Mouse (Mus musculus) neural tube, embryonic 14.5 days (tissue): ENCODE results near the gene Zfp583. TPM values are rescaled to one million over a fixed set of nuclear protein-coding genes. Genes with fewer than 3 reads are reported as not detected.
"Not testable (repeated sequence)": the region's sequence is repeated elsewhere in the genome, so short reads cannot be mapped to it uniquely, and the experiment has no call there.

Source experiments
- ATAC-seq: fragments of 200-750 bp; cut with Nextera tagmentation; 2 replicates; pipeline ENCODE4 v1.8.0; 2017; ENCODE audit warnings: low read depth, mild to moderate bottlenecking, moderate TSS enrichment, moderate library complexity
- H3K27ac ChIP-seq: fragments of 300-500 bp; sonication (generic); 2 replicates; pipeline ENCODE4 v1.5.1; 2014; ENCODE audit warnings: low read depth, mild to moderate bottlenecking, control low read depth, low read length, moderate library complexity, mixed read lengths
- H3K27me3 ChIP-seq: fragments of 300-500 bp; sonication (generic); 2 replicates; pipeline ENCODE4 v1.6.1; 2014; ENCODE audit warnings: low read length; ENCODE audit not compliant: control insufficient read depth, insufficient read depth
- H3K36me3 ChIP-seq: fragments of 300-500 bp; sonication (generic); 2 replicates; pipeline ENCODE4 v1.6.1; 2014; ENCODE audit warnings: low read length, mixed read lengths; ENCODE audit not compliant: control insufficient read depth, insufficient read depth
- H3K4me1 ChIP-seq: fragments of 300-500 bp; sonication (generic); 2 replicates; pipeline ENCODE4 v1.6.1; 2014; ENCODE audit warnings: low read length; ENCODE audit not compliant: control insufficient read depth, insufficient read depth
- H3K4me2 ChIP-seq: fragments of 300-500 bp; sonication (generic); 2 replicates; pipeline ENCODE4 v1.6.1; 2014; ENCODE audit warnings: mild to moderate bottlenecking, low read depth, low read length, control low read depth
- H3K4me3 ChIP-seq: fragments of 300-500 bp; sonication (generic); 2 replicates; pipeline ENCODE4 v1.5.1; 2014; ENCODE audit warnings: low read depth, low read length, control low read depth, mixed read lengths
- H3K9ac ChIP-seq: fragments of 300-500 bp; sonication (generic); replicated peaks from 2 replicates; pipeline ENCODE4 v1.6.1; 2014; ENCODE audit warnings: low read depth, mild to moderate bottlenecking, control low read depth, low read length, mixed read lengths
- H3K9me3 ChIP-seq: fragments of 300-500 bp; sonication (generic); 2 replicates; pipeline ENCODE4 v1.6.1; 2016; ENCODE audit warnings: low read length; ENCODE audit not compliant: control insufficient read depth
- WGBS: fragments of 180-500 bp; shearing (Covaris S2); extraction: QIAGEN DNeasy Blood & Tissue Kit; methylation state at CpG from one replicate; pipeline ENCODE4 v1.1.7; 2014; 5-methylcytosine and 5-hydroxymethylcytosine counted together
- polyA plus RNA-seq: library from polyadenylated mRNA; unstranded; fragments of >200 nt; fragmentation: Nextera tagmentation; extraction: Ambion mirVana; gene quantifications from 2 replicates; pipeline ENCODE4 v1.2.1, GENCODE M21; 2014

Zfp583 gene
- polyA plus RNA-seq: 15.6 and 17.0 TPM in 2 replicates

- Histone ChIP-seq H3K4me3 (peak within 1 kb of the TSS; percentile 58), H3K36me3 (peaks cover 4% of the 10 kb centered on the region; the same call in 1 of the 2 replicates), H3K4me1 (peaks cover 7% of the 10 kb centered on the region), H3K9me3 (no peaks in the 10 kb centered on the region), H3K9ac (peak within 1 kb of the TSS; percentile 82), H3K4me2 (peak within 1 kb of the TSS; percentile 48), H3K27ac (peak within 1 kb of the TSS; percentile 87), H3K27me3 (no peaks in the 10 kb centered on the region)
- WGBS: 5% methylated on average over 31 of the region's 31 CpGs
- ATAC-seq: peak; percentile 94
These were observed at the start of gene Zfp583 for GRCm38 (mm10) chr7:6331233-6331956. Gene Zfp583 (minus strand): TSS chr7:6331285.

- H3K27ac ChIP-seq: no peak overlapping the region
- H3K9me3 ChIP-seq: no peaks in the 10 kb centered on the region
These were observed 47.4 kb upstream of the Zfp583 start for GRCm38 (mm10) chr7:6378441-6378840.

GRCm38 (mm10) chr7:6372993-6373392, 41.9 kb upstream of the Zfp583 start:
- no peak overlapping the region for H3K4me2 ChIP-seq

More at GRCm38 (mm10) chr7:6378441-6378840, 47.4 kb upstream of the Zfp583 start:
- WGBS: 86% methylated on average over 8 of the region's 8 CpGs
- no peak overlapping the region for H3K4me3 ChIP-seq
- H3K36me3 ChIP-seq: no peaks in the 10 kb centered on the region
- H3K9ac ChIP-seq: no peak overlapping the region
- ATAC-seq: no peak
- H3K4me2 ChIP-seq: no peak overlapping the region
- no peaks in the 10 kb centered on the region; the same call in 1 of the 2 replicates for H3K4me1 ChIP-seq
- no peaks in the 10 kb centered on the region for H3K27me3 ChIP-seq

GRCm38 (mm10) chr7:6369460-6369859, 38.4 kb upstream of the Zfp583 start:
- H3K4me2 ChIP-seq: no peak overlapping the region
- WGBS: 94% methylated on average over 3 of the region's 3 CpGs

More at GRCm38 (mm10) chr7:6372993-6373392, 41.9 kb upstream of the Zfp583 start:
- H3K27ac ChIP-seq: no peak overlapping the region
- H3K4me1 ChIP-seq: no peaks in the 10 kb centered on the region
- H3K27me3 ChIP-seq: no peaks in the 10 kb centered on the region
- no peaks in the 10 kb centered on the region for H3K36me3 ChIP-seq
- no peaks in the 10 kb centered on the region for H3K9me3 ChIP-seq
- no peak for ATAC-seq
- no peak overlapping the region for H3K4me3 ChIP-seq
- 91% methylated on average over 3 of the region's 3 CpGs for WGBS
- H3K9ac ChIP-seq: no peak overlapping the region

GRCm38 (mm10) chr7:6368146-6368545, 37.1 kb upstream of the Zfp583 start:
- not testable (repeated sequence) for H3K9me3 ChIP-seq, H3K27ac ChIP-seq, H3K36me3 ChIP-seq, H3K27me3 ChIP-seq, H3K4me1 ChIP-seq, ATAC-seq, H3K9ac ChIP-seq, H3K4me3 ChIP-seq, H3K4me2 ChIP-seq
- WGBS: 86% methylated on average over 5 of the region's 5 CpGs

More at GRCm38 (mm10) chr7:6369460-6369859, 38.4 kb upstream of the Zfp583 start:
- H3K36me3 ChIP-seq: no peaks in the 10 kb centered on the region
- no peak for ATAC-seq
- no peaks in the 10 kb centered on the region for H3K4me1 ChIP-seq
- no peak overlapping the region for H3K4me3 ChIP-seq
- H3K9ac ChIP-seq: no peak overlapping the region
- no peaks in the 10 kb centered on the region for H3K9me3 ChIP-seq
- H3K27me3 ChIP-seq: no peaks in the 10 kb centered on the region
- H3K27ac ChIP-seq: no peak overlapping the region

GRCm38 (mm10) chr7:6367185-6367584, 36.1 kb upstream of the Zfp583 start:
- H3K36me3 ChIP-seq: no peaks in the 10 kb centered on the region
- WGBS: 94% methylated on average over 5 of the region's 5 CpGs
- no peak overlapping the region for H3K9ac ChIP-seq
- peaks cover 8% of the 10 kb centered on the region; the same call in 1 of the 2 replicates for H3K4me1 ChIP-seq
- no peak overlapping the region for H3K4me3 ChIP-seq
- no peak overlapping the region for H3K4me2 ChIP-seq
- H3K9me3 ChIP-seq: no peaks in the 10 kb centered on the region
- ATAC-seq: no peak
- no peak overlapping the region for H3K27ac ChIP-seq
- H3K27me3 ChIP-seq: no peaks in the 10 kb centered on the region

GRCm38 (mm10) chr7:6364761-6365160, 33.7 kb upstream of the Zfp583 start:
- no peaks in the 10 kb centered on the region for H3K9me3 ChIP-seq
- no peaks in the 10 kb centered on the region for H3K36me3 ChIP-seq
- H3K4me2 ChIP-seq: no peak overlapping the region
- 79% methylated on average over 1 of the region's 1 CpGs for WGBS
- peaks cover 8% of the 10 kb centered on the region; the same call in 1 of the 2 replicates for H3K4me1 ChIP-seq
- H3K4me3 ChIP-seq: no peak overlapping the region
- no peak overlapping the region for H3K9ac ChIP-seq
- ATAC-seq: no peak
- H3K27me3 ChIP-seq: no peaks in the 10 kb centered on the region
- H3K27ac ChIP-seq: no peak overlapping the region

- under 1% methylated on average over 23 of the region's 23 CpGs for WGBS
These were observed 32.0 kb upstream of the Zfp583 start, which contains the start of gene Zfp78 for GRCm38 (mm10) chr7:6363047-6363488. Gene Zfp78 (plus strand): TSS chr7:6363280.

More at GRCm38 (mm10) chr7:6363047-6363488, 32.0 kb upstream of the Zfp583 start, which contains the start of gene Zfp78:
- Histone ChIP-seq H3K27me3 (no peaks in the 10 kb centered on the region), H3K4me2 (peak within 1 kb of the TSS; percentile 57), H3K36me3 (no peaks in the 10 kb centered on the region), H3K4me1 (peaks cover 8% of the 10 kb centered on the region; the same call in 1 of the 2 replicates), H3K9me3 (no peaks in the 10 kb centered on the region), H3K4me3 (peak within 1 kb of the TSS; percentile 47), H3K9ac (peak within 1 kb of the TSS; percentile 58), H3K27ac (peak within 1 kb of the TSS; percentile 94)
- peak; percentile 86 for ATAC-seq
